Mouse (Mus musculus) liver, adult 2 months (tissue): ENCODE measurements around the gene Apbb2.

Experiments
- CTCF ChIP-seq: fragments of 200-500 bp; IDR thresholded peaks from 2 replicates; pipeline ENCODE4 v1.5.1; 2011; ENCODE audit warnings: low read depth, low read length, control low read depth
- POLR2A ChIP-seq: fragments of 200-500 bp; IDR thresholded peaks from 2 replicates; pipeline ENCODE4 v1.6.1; 2011; ENCODE audit warnings: low read length, control low read depth; ENCODE audit not compliant: insufficient read depth; ENCODE audit errors: extremely low read depth

- TF ChIP-seq POLR2A (no peak), CTCF (no peak)
Observed at GRCm38 (mm10) chr5:66360739-66361138, 257.8 kb downstream of the Apbb2 start.
